Mouse (Mus musculus): ENCODE results near the gene Csad. TPM values are rescaled to one million over a fixed set of nuclear protein-coding genes. Genes with fewer than 3 reads are reported as not detected.
"Not testable (repeated sequence)": the region's sequence is repeated elsewhere in the genome, so short reads cannot be mapped to it uniquely, and the experiment has no call there.

Csad gene
- polyA plus RNA-seq, 1 experiment = 0.97 TPM

- H3K36me3 ChIP-seq (ENCODE audit: control insufficient read depth) = peaks cover 37% of the 10 kb centered on the region
- no peaks in the 10 kb centered on the region; the same call in 1 of the 2 replicates for H3K4me1 ChIP-seq (ENCODE audit: control insufficient read depth)
- H3K4me3 ChIP-seq (replicated peaks) = no peak overlapping the region
- no peaks in the 10 kb centered on the region for H3K27me3 ChIP-seq (ENCODE audit: control insufficient read depth)
- TF ChIP-seq GATA1 (IDR thresholded peaks at IDR 0.05; ENCODE audit: low read length) = no peak
- no peak for TF ChIP-seq TAL1 (IDR thresholded peaks at IDR 0.05; ENCODE audit: low read length)
- no peaks in the 10 kb centered on the region for H3K9me3 ChIP-seq (ENCODE audit: control insufficient read depth, low read length)
Measured at GRCm38 (mm10) chr15:102160415-102161060, 44.0 kb downstream of the Csad start.

GRCm38 (mm10) chr15:102156836-102157235 is 47.7 kb downstream of the Csad start:
- peaks cover 7% of the 10 kb centered on the region for H3K4me1 ChIP-seq (ENCODE audit: control insufficient read depth)
- no peak for TF ChIP-seq GATA1 (IDR thresholded peaks at IDR 0.05; ENCODE audit: low read length)
- no peak for TF ChIP-seq TAL1 (IDR thresholded peaks at IDR 0.05; ENCODE audit: low read length)
- H3K4me3 ChIP-seq (replicated peaks) = no peak overlapping the region
- H3K9me3 ChIP-seq (ENCODE audit: control insufficient read depth, low read length) = no peaks in the 10 kb centered on the region; the same call in none of the 2 replicates
- H3K36me3 ChIP-seq (ENCODE audit: control insufficient read depth) = peaks cover 57% of the 10 kb centered on the region
- no peaks in the 10 kb centered on the region for H3K27me3 ChIP-seq (ENCODE audit: control insufficient read depth)

GRCm38 (mm10) chr15:102155006-102155405 is 49.5 kb downstream of the Csad start:
- H3K36me3 ChIP-seq (ENCODE audit: control insufficient read depth) = peaks cover 45% of the 10 kb centered on the region
- H3K9me3 ChIP-seq (ENCODE audit: control insufficient read depth, low read length); H3K4me3 ChIP-seq (replicated peaks); H3K27me3 ChIP-seq (ENCODE audit: control insufficient read depth): not testable (repeated sequence)
- H3K4me1 ChIP-seq (ENCODE audit: control insufficient read depth) = peaks cover 22% of the 10 kb centered on the region

GRCm38 (mm10) chr15:102152646-102153045 is 51.9 kb downstream of the Csad start:
- no peak for TF ChIP-seq TAL1 (IDR thresholded peaks at IDR 0.05; ENCODE audit: low read length)
- no peaks in the 10 kb centered on the region; the same call in none of the 2 replicates for H3K9me3 ChIP-seq (ENCODE audit: control insufficient read depth, low read length)
- H3K27me3 ChIP-seq (ENCODE audit: control insufficient read depth) = no peaks in the 10 kb centered on the region
- no peak overlapping the region for H3K4me3 ChIP-seq (replicated peaks)
- H3K36me3 ChIP-seq (ENCODE audit: control insufficient read depth) = peaks cover 34% of the 10 kb centered on the region
- H3K4me1 ChIP-seq (ENCODE audit: control insufficient read depth) = peaks cover 37% of the 10 kb centered on the region

GRCm38 (mm10) chr15:102150301-102151135 is 54.0 kb downstream of the Csad start, which contains the start of gene Soat2:
TSS of gene Soat2 (plus strand) at chr15:102150526.
- TF ChIP-seq GATA1 (IDR thresholded peaks at IDR 0.05; ENCODE audit: low read length) (no peak), TAL1 (IDR thresholded peaks at IDR 0.05; ENCODE audit: low read length) (no peak)
- Histone ChIP-seq H3K4me3 (replicated peaks) (peak within 1 kb of the TSS; percentile 66), H3K4me1 (ENCODE audit: control insufficient read depth) (peaks cover 47% of the 10 kb centered on the region), H3K27me3 (ENCODE audit: control insufficient read depth) (peaks cover 7% of the 10 kb centered on the region), H3K36me3 (ENCODE audit: control insufficient read depth) (peaks cover 22% of the 10 kb centered on the region), H3K9me3 (ENCODE audit: control insufficient read depth, low read length) (no peaks in the 10 kb centered on the region; the same call in none of the 2 replicates)

- H3K4me1 ChIP-seq (ENCODE audit: control insufficient read depth) = peaks cover 55% of the 10 kb centered on the region
Measured at GRCm38 (mm10) chr15:102149561-102149960, 55.0 kb downstream of the Csad start.

GRCm38 (mm10) chr15:102147674-102148402 is 56.7 kb downstream of the Csad start:
- H3K4me3 ChIP-seq (replicated peaks) = no peak overlapping the region
- peaks cover 34% of the 10 kb centered on the region for H3K27me3 ChIP-seq (ENCODE audit: control insufficient read depth)
- peaks cover 2% of the 10 kb centered on the region for H3K36me3 ChIP-seq (ENCODE audit: control insufficient read depth)
- no peaks in the 10 kb centered on the region; the same call in 1 of the 2 replicates for H3K9me3 ChIP-seq (ENCODE audit: control insufficient read depth, low read length)
- peaks cover 51% of the 10 kb centered on the region for H3K4me1 ChIP-seq (ENCODE audit: control insufficient read depth)
- no peak for TF ChIP-seq GATA1 (IDR thresholded peaks at IDR 0.05; ENCODE audit: low read length)
- TF ChIP-seq TAL1 (IDR thresholded peaks at IDR 0.05; ENCODE audit: low read length) = no peak

More at GRCm38 (mm10) chr15:102149561-102149960, 55.0 kb downstream of the Csad start:
- no peaks in the 10 kb centered on the region; the same call in 1 of the 2 replicates for H3K9me3 ChIP-seq (ENCODE audit: control insufficient read depth, low read length)
- no peak overlapping the region for H3K4me3 ChIP-seq (replicated peaks)
- peaks cover 17% of the 10 kb centered on the region for H3K27me3 ChIP-seq (ENCODE audit: control insufficient read depth)
- peaks cover 19% of the 10 kb centered on the region for H3K36me3 ChIP-seq (ENCODE audit: control insufficient read depth)
- TF ChIP-seq TAL1 (IDR thresholded peaks at IDR 0.05; ENCODE audit: low read length) (no peak), GATA1 (IDR thresholded peaks at IDR 0.05; ENCODE audit: low read length) (no peak)

GRCm38 (mm10) chr15:102146882-102147281 is 57.6 kb downstream of the Csad start:
- no peak overlapping the region for H3K4me3 ChIP-seq (replicated peaks)
- no peaks in the 10 kb centered on the region; the same call in 1 of the 2 replicates for H3K9me3 ChIP-seq (ENCODE audit: control insufficient read depth, low read length)
- peaks cover 42% of the 10 kb centered on the region for H3K27me3 ChIP-seq (ENCODE audit: control insufficient read depth)
- H3K36me3 ChIP-seq (ENCODE audit: control insufficient read depth) = no peaks in the 10 kb centered on the region
- TF ChIP-seq GATA1 (IDR thresholded peaks at IDR 0.05; ENCODE audit: low read length) (no peak), TAL1 (IDR thresholded peaks at IDR 0.05; ENCODE audit: low read length) (no peak)
- peaks cover 49% of the 10 kb centered on the region for H3K4me1 ChIP-seq (ENCODE audit: control insufficient read depth)

GRCm38 (mm10) chr15:102146089-102146488 is 58.4 kb downstream of the Csad start:
- peaks cover 48% of the 10 kb centered on the region for H3K27me3 ChIP-seq (ENCODE audit: control insufficient read depth)

More at GRCm38 (mm10) chr15:102146089-102146488, 58.4 kb downstream of the Csad start:
- H3K36me3 ChIP-seq (ENCODE audit: control insufficient read depth) = no peaks in the 10 kb centered on the region
- H3K9me3 ChIP-seq (ENCODE audit: control insufficient read depth, low read length) = no peaks in the 10 kb centered on the region; the same call in 1 of the 2 replicates
- TF ChIP-seq GATA1 (IDR thresholded peaks at IDR 0.05; ENCODE audit: low read length) (no peak), TAL1 (IDR thresholded peaks at IDR 0.05; ENCODE audit: low read length) (no peak)
- peaks cover 45% of the 10 kb centered on the region for H3K4me1 ChIP-seq (ENCODE audit: control insufficient read depth)
- H3K4me3 ChIP-seq (replicated peaks) = no peak overlapping the region
